Mouse (Mus musculus) kidney, embryonic 14.5 days (tissue): Measurements from ENCODE around the gene Prkag1. TPM values are rescaled to one million over a fixed set of nuclear protein-coding genes. Genes with fewer than 3 reads are reported as not detected.

ENCODE experiments used
- ATAC-seq: fragments of 200-750 bp; cut with Nextera tagmentation; 2 replicates; pipeline ENCODE4 v1.8.0; 2017; ENCODE audit warnings: moderate number of reproducible peaks, mild to moderate bottlenecking, moderate TSS enrichment, moderate library complexity; ENCODE audit not compliant: low FRiP score, low TSS enrichment
- H3K27ac ChIP-seq: fragments of 300-500 bp; sonication (generic); 2 replicates; pipeline ENCODE4 v1.5.1; 2014; ENCODE audit warnings: low read depth, mild to moderate bottlenecking, low read length, moderate library complexity, mixed read lengths
- H3K27me3 ChIP-seq: fragments of 300-500 bp; sonication (generic); 2 replicates; pipeline ENCODE4 v1.6.1; 2014; ENCODE audit warnings: mild to moderate bottlenecking, low read length; ENCODE audit not compliant: control insufficient read depth, insufficient read depth
- H3K36me3 ChIP-seq: fragments of 300-500 bp; sonication (generic); 2 replicates; pipeline ENCODE4 v1.6.1; 2014; ENCODE audit warnings: low read length, mixed read lengths; ENCODE audit not compliant: control insufficient read depth, insufficient read depth
- H3K4me1 ChIP-seq: fragments of 300-500 bp; sonication (generic); 2 replicates; pipeline ENCODE4 v1.6.1; 2014; ENCODE audit warnings: low read length, mixed read lengths; ENCODE audit not compliant: control insufficient read depth, insufficient read depth
- H3K4me2 ChIP-seq: fragments of 300-500 bp; sonication (generic); replicated peaks from 2 replicates; pipeline ENCODE4 v1.6.1; 2014; ENCODE audit warnings: low read depth, mild to moderate bottlenecking, low read length
- H3K4me3 ChIP-seq: fragments of 300-500 bp; sonication (generic); 2 replicates; pipeline ENCODE4 v1.5.1; 2014; ENCODE audit warnings: mild to moderate bottlenecking, low read length
- H3K9ac ChIP-seq: fragments of 300-500 bp; sonication (generic); 2 replicates; pipeline ENCODE4 v1.6.1; 2014; ENCODE audit warnings: low read depth, mild to moderate bottlenecking, low read length, moderate library complexity
- H3K9me3 ChIP-seq: fragments of 300-500 bp; sonication (generic); 2 replicates; pipeline ENCODE4 v1.6.1; 2016; ENCODE audit warnings: low read length; ENCODE audit not compliant: control insufficient read depth
- WGBS: fragments of 180-500 bp; shearing (Covaris S2); extraction: QIAGEN DNeasy Blood & Tissue Kit; methylation state at CpG from one replicate; pipeline ENCODE4 v1.1.7; 2014; 5-methylcytosine and 5-hydroxymethylcytosine counted together
- polyA plus RNA-seq: library from polyadenylated mRNA; unstranded; fragments of >200 nt; fragmentation: Nextera tagmentation; extraction: Ambion mirVana; gene quantifications from 2 replicates; pipeline ENCODE4 v1.2.1, GENCODE M21; 2014

The Prkag1 gene
- polyA plus RNA-seq, 1 experiment from 2014 or later: 83.7 TPM

GRCm38 (mm10) chr15:98859319-98860043, 28.2 kb upstream of the Prkag1 start:
- Histone ChIP-seq H3K9me3 (no peaks in the 10 kb centered on the region), H3K4me1 (no peaks in the 10 kb centered on the region), H3K27me3 (no peaks in the 10 kb centered on the region), H3K9ac (no peak overlapping the region), H3K27ac (no peak overlapping the region), H3K36me3 (peaks cover 100% of the 10 kb centered on the region), H3K4me2 (no peak overlapping the region), H3K4me3 (no peak overlapping the region)
- WGBS: 66% methylated on average over 9 of the region's 9 CpGs
- no peak for ATAC-seq

DNA sequence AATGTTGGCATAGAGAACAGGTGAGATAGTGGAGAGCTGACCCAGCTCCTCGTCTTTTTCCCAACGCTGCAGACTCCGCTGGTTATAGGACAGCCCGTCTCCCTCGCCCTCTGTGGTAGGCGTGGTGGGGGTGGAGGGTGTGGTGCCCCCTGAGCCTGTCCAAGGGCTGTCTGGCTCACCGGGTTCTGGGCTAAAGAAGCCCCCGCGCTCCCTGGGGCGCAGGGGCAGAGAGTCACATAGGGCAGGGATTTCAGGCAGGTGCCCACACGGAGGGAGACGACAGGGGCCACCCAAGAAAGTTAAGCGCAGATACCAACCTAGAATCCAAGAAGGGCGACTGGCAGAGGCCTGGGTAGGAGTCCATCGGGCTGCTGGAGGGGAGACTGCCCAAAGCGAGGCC, 22.9 kb upstream of the Prkag1 start:
- ATAC-seq: no peak
- WGBS: 93% methylated on average over 16 of the region's 16 CpGs
- Histone ChIP-seq H3K36me3 (peaks cover 100% of the 10 kb centered on the region), H3K4me1 (no peaks in the 10 kb centered on the region), H3K4me2 (no peak overlapping the region), H3K9me3 (no peaks in the 10 kb centered on the region), H3K27me3 (no peaks in the 10 kb centered on the region), H3K27ac (no peak overlapping the region), H3K9ac (no peak overlapping the region), H3K4me3 (no peak overlapping the region)

DNA sequence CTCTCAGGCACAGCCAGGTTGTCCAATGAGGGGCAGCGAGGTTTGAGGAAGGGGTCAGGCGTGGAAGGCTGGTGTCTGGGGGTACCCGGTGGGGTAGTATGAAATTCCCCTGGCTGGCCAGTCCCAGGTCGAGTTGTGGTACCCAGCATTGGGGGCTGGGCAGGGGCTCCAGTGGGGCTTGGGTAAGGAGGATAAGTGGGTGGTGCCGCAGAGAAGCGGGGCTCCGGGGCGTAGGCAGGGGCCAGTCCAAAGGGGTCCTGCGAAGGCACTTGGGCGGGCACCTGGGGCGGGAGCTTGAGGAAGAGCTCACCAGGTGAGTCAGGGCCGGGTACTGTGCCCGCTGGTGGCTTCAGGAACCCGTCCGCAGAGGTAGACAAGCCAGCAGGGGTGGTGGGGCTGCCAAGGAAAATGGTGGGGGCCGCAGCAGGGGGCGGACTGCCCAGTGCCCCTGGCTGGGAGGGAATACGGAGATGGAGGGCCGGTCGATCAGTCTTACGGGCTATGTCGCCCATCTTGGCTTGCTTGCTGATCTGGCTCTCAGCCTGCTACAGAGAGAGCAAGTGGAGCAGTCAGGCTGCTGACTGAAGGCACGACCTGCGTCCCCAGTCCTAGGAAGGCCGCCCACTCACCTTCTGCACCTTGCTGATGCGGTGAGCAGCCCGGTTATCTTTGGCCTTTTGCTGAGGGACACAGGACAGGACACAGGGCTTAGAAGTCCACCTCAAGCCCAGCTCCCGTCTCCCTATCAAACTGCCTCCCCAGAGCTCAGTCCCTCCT, 22.0 kb upstream of the Prkag1 start:
- H3K4me1 ChIP-seq: no peaks in the 10 kb centered on the region
- no peak overlapping the region for H3K27ac ChIP-seq
- H3K4me3 ChIP-seq: no peak overlapping the region
- no peak for ATAC-seq
- H3K9ac ChIP-seq: no peak overlapping the region
- H3K36me3 ChIP-seq: peaks cover 100% of the 10 kb centered on the region
- H3K4me2 ChIP-seq: no peak overlapping the region
- H3K9me3 ChIP-seq: no peaks in the 10 kb centered on the region
- H3K27me3 ChIP-seq: no peaks in the 10 kb centered on the region
- 95% methylated on average over 28 of the region's 28 CpGs for WGBS

DNA sequence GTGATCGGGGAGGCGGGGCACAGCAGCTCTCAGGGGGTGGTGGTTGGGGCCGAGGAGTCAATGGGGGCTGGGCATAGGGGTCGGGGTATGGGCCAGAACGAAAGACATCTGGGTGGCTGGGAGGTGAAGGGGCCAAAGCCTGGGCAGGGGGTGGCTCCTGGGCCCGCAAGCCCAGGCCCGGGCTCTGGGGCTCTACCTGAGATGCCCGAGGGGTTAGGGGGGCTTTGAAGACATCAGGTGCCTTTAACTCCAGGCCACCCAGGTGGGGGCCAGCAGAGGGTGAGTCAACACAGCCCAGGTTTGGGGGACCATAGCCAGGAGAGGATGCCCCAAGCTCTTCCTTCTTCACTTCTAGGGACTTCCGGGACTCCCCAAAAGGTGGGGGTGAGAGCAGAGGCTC, 21.4 kb upstream of the Prkag1 start:
- Histone ChIP-seq H3K9me3 (no peaks in the 10 kb centered on the region), H3K36me3 (peaks cover 100% of the 10 kb centered on the region), H3K27ac (no peak overlapping the region), H3K27me3 (no peaks in the 10 kb centered on the region), H3K9ac (no peak overlapping the region), H3K4me2 (no peak overlapping the region), H3K4me1 (no peaks in the 10 kb centered on the region), H3K4me3 (no peak overlapping the region)
- 91% methylated on average over 9 of the region's 9 CpGs for WGBS
- no peak for ATAC-seq

DNA sequence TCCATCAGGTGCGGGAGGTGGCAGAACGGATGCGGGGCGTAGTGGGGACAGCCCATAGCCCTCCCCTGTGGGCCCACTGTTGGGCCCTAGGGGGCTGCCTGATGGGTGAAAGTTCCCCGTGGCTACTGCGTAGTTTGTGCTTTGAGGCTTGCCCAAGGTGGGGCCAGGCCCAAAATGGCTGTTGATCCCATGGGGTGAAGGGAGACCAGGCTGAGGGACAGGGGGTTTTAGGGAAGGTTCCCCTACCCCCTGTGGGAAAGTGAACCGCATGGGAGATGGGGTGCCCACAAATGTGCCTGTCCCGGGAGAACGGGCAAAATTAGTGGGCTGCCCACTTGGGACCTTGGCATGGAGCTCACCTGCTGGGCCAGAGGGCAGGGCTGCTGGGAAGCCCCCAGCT, 20.8 kb upstream of the Prkag1 start:
- Histone ChIP-seq H3K36me3 (peaks cover 100% of the 10 kb centered on the region), H3K27ac (no peak overlapping the region), H3K4me2 (no peak overlapping the region), H3K9me3 (no peaks in the 10 kb centered on the region), H3K4me1 (no peaks in the 10 kb centered on the region), H3K9ac (no peak overlapping the region), H3K27me3 (no peaks in the 10 kb centered on the region), H3K4me3 (no peak overlapping the region)
- no peak for ATAC-seq
- 96% methylated on average over 9 of the region's 9 CpGs for WGBS

DNA sequence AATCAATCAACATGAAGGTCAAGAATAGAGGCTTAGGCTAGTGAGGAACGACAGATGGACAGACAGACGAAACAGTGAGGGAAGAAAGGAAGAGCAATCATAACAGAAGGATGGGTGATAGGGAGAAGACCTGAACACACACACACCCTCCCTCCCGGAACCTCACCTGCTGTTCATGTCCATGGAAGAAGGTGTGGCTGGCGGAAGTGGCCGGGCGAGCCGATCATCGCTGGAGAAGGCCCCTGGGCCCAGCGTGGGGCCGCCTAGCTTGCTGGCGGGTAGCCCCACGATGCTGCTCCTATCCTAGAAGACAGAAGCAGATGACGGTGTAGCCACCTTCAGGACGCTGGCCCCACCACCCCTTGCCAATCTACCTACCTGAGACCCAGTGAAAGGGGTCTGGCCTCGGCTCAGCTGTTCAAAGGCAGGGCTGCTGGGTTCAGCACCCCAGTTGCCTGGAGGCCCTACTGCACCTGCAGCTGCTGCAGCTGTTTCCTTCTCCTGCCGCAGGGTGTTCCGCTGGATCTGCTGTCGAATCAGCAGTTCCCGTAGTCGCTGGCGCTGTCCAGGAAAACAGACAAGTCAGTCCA, 20.0 kb upstream of the Prkag1 start:
- WGBS: 91% methylated on average over 21 of the region's 21 CpGs
- H3K27me3 ChIP-seq: no peaks in the 10 kb centered on the region
- H3K4me1 ChIP-seq: no peaks in the 10 kb centered on the region
- no peak overlapping the region for H3K9ac ChIP-seq
- no peak overlapping the region for H3K4me2 ChIP-seq
- H3K27ac ChIP-seq: no peak overlapping the region
- ATAC-seq: no peak
- no peak overlapping the region for H3K4me3 ChIP-seq
- H3K9me3 ChIP-seq: no peaks in the 10 kb centered on the region
- peaks cover 100% of the 10 kb centered on the region for H3K36me3 ChIP-seq

DNA sequence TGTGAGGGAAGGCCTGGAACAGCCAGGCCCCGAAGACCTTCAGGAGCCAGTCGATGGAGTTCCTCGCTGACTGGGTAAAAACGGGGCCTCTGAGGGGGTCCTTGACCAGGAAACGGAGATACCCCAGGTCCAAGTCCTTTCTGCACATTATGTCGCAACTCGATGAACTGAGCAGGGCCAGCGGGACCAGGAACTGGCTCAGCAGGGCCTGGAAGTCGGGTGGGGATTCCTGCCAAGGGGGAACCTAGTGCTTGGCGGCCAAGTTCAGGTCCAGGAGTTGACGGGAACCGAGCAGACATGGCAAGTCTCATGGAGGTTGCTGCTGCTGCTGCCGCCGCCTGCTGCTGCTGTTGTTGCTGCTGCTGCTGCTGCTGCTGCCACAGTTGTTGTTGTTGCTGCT, 19.3 kb upstream of the Prkag1 start:
- H3K27me3 ChIP-seq: no peaks in the 10 kb centered on the region
- H3K9ac ChIP-seq: no peak overlapping the region
- no peak overlapping the region for H3K4me3 ChIP-seq
- H3K4me1 ChIP-seq: no peaks in the 10 kb centered on the region
- no peak overlapping the region for H3K27ac ChIP-seq
- ATAC-seq: no peak
- no peaks in the 10 kb centered on the region for H3K9me3 ChIP-seq
- H3K4me2 ChIP-seq: no peak overlapping the region
- WGBS: 92% methylated on average over 14 of the region's 14 CpGs
- H3K36me3 ChIP-seq: peaks cover 100% of the 10 kb centered on the region

GRCm38 (mm10) chr15:98849956-98850600, 18.8 kb upstream of the Prkag1 start:
- Histone ChIP-seq H3K4me1 (no peaks in the 10 kb centered on the region), H3K27me3 (no peaks in the 10 kb centered on the region), H3K9me3 (no peaks in the 10 kb centered on the region), H3K36me3 (peaks cover 100% of the 10 kb centered on the region), H3K9ac (no peak overlapping the region), H3K4me2 (no peak overlapping the region), H3K4me3 (no peak overlapping the region), H3K27ac (no peak overlapping the region)
- ATAC-seq: no peak
- WGBS: 87% methylated on average over 16 of the region's 16 CpGs
